Mouse (Mus musculus) heart, postnatal 0 days (tissue): ENCODE data around the gene Ksr1. TPM values are rescaled to one million over a fixed set of nuclear protein-coding genes. Genes with fewer than 3 reads are reported as not detected.

Experiments
- ATAC-seq: fragments of 200-750 bp; cut with Nextera tagmentation; 2 replicates; pipeline ENCODE4 v1.8.0; 2017; ENCODE audit warnings: low read depth, moderate number of reproducible peaks, moderate library complexity; ENCODE audit not compliant: insufficient read depth
- DNase-seq: peaks from one replicate; pipeline ENCODE4 v3.0.0-alpha.2; 2016; ENCODE audit warnings: low spot score
- H3K27ac ChIP-seq: fragments of 300-500 bp; sonication (generic); 2 replicates; pipeline ENCODE4 v1.5.1; 2014; ENCODE audit warnings: low read depth, mild to moderate bottlenecking
- H3K27me3 ChIP-seq: fragments of 300-500 bp; sonication (generic); 2 replicates; pipeline ENCODE4 v1.6.1; 2014; ENCODE audit warnings: low read length, mixed read lengths; ENCODE audit not compliant: control insufficient read depth, insufficient read depth
- H3K36me3 ChIP-seq: fragments of 300-500 bp; sonication (generic); replicated peaks from 2 replicates; pipeline ENCODE4 v1.6.1; 2014; ENCODE audit warnings: low read length, mixed read lengths; ENCODE audit not compliant: control insufficient read depth, insufficient read depth
- H3K4me1 ChIP-seq: fragments of 300-500 bp; sonication (generic); 2 replicates; pipeline ENCODE4 v1.6.1; 2014; ENCODE audit warnings: antibody characterized with exemption; ENCODE audit not compliant: control insufficient read depth, insufficient read depth
- H3K4me2 ChIP-seq: fragments of 300-500 bp; sonication (generic); 2 replicates; pipeline ENCODE4 v1.6.1; 2014; ENCODE audit warnings: low read depth, mild to moderate bottlenecking, low read length, moderate library complexity
- H3K4me3 ChIP-seq: fragments of 300-500 bp; sonication (generic); 2 replicates; pipeline ENCODE4 v1.5.1; 2014; ENCODE audit warnings: low read depth, low read length
- H3K9ac ChIP-seq: fragments of 300-500 bp; sonication (generic); replicated peaks from 2 replicates; pipeline ENCODE4 v1.6.1; 2014; ENCODE audit warnings: low read depth, low read length, mixed read lengths
- H3K9me3 ChIP-seq: fragments of 300-500 bp; sonication (generic); replicated peaks from 2 replicates; pipeline ENCODE4 v1.6.1; 2016; ENCODE audit warnings: low read length; ENCODE audit not compliant: control insufficient read depth
- CTCF ChIP-seq: IDR thresholded peaks from 2 replicates; pipeline ENCODE4 v1.5.1; 2016; ENCODE audit warnings: antibody characterized with exemption, control low read depth, low read depth
- EP300 ChIP-seq: IDR thresholded peaks from 2 replicates; pipeline ENCODE4 v1.6.1; 2016; ENCODE audit warnings: antibody characterized with exemption, low read depth
- WGBS: fragments of 180-500 bp; shearing (Covaris S2); extraction: QIAGEN DNeasy Blood & Tissue Kit; methylation state at CpG from one replicate; pipeline ENCODE4 v1.1.7; 2014; 5-methylcytosine and 5-hydroxymethylcytosine counted together
- polyA plus RNA-seq: library from polyadenylated mRNA; unstranded; fragments of >200 nt; fragmentation: Nextera tagmentation; extraction: Ambion mirVana; gene quantifications from 2 replicates; pipeline ENCODE4 v1.2.1, GENCODE M21; 2015
- total RNA-seq: library from RNA; depleted of rRNA; stranded (reverse); fragments of >200 nt; gene quantifications from 2 replicates; pipeline ENCODE4 v1.2.3, GENCODE M21; 2014; ENCODE audit warnings: low replicate concordance

Ksr1 gene
- total and polyA plus RNA-seq, 2 experiments from 2014 or later = 1.5 to 15.2 TPM

DNA sequence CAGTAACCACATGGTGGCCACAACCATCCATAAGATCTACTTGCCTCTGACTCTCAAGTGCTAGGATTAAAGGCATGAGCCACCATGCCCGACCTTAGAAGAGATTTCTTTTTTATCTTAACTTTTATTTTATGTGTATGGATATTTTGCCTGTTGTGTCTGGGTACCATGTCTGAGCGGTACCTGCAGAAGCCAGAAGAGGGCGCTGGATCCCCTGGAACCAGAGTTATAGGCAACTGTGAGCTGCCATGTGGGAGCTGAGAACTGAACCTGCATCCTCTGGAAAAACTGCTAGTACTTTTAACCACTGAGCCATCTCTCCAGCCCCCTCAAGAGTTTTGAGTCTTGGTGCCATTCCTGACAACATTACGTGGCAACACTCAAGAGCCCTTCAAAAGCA is 97.3 kb downstream of the Ksr1 start:
- TF ChIP-seq CTCF (no peak), EP300 (no peak)
- H3K9ac ChIP-seq = no peak overlapping the region
- 82% methylated on average over 4 of the region's 4 CpGs for WGBS
- no peak overlapping the region for H3K4me3 ChIP-seq
- no peak overlapping the region for H3K4me2 ChIP-seq
- peaks cover 11% of the 10 kb centered on the region for H3K36me3 ChIP-seq
- DNase-seq = no peak
- H3K4me1 ChIP-seq = peaks cover 16% of the 10 kb centered on the region
- no peak overlapping the region for H3K27ac ChIP-seq
- no peaks in the 10 kb centered on the region for H3K27me3 ChIP-seq
- no peak for ATAC-seq
- H3K9me3 ChIP-seq = no peaks in the 10 kb centered on the region

DNA sequence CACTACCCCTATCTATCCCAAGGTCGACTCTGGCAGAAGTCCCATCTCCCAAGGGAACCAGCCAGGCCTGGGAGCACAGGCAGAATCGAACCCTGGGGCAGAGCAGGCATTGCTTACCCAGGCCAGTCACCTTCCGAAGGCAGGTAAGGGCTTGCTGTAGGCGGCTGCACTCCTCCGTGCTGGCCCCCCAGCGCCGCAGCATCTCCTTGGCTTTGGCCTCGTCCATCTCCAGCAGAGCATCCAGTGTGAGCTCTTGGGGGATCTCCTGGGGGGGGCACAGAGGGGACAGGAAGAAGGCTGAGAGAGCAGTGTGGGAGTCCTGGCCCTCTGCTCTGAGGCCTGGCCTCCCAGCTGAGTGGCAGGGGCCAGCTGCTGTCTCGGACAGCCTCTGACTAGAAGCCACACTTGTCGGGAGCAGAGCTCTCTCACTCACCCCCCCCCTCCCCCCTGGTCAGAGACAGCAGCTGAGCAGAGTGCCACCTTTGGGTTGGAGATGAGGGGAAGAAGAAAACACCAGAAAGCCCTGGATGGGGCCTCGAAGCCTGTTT is 99.0 kb downstream of the Ksr1 start:
- TF ChIP-seq CTCF (no peak), EP300 (no peak)
- Histone ChIP-seq H3K4me2 (no peak overlapping the region), H3K9me3 (no peaks in the 10 kb centered on the region), H3K4me3 (no peak overlapping the region), H3K27ac (peak overlapping the region; percentile 63), H3K9ac (no peak overlapping the region), H3K4me1 (peaks cover 9% of the 10 kb centered on the region; the same call in 1 of the 2 replicates), H3K36me3 (peaks cover 27% of the 10 kb centered on the region), H3K27me3 (no peaks in the 10 kb centered on the region)
- 60% methylated on average over 11 of the region's 11 CpGs for WGBS
- 0 out of 2 replicates have a peak, but pooled peaks have one; percentile 18 for ATAC-seq
- no peak for DNase-seq

DNA sequence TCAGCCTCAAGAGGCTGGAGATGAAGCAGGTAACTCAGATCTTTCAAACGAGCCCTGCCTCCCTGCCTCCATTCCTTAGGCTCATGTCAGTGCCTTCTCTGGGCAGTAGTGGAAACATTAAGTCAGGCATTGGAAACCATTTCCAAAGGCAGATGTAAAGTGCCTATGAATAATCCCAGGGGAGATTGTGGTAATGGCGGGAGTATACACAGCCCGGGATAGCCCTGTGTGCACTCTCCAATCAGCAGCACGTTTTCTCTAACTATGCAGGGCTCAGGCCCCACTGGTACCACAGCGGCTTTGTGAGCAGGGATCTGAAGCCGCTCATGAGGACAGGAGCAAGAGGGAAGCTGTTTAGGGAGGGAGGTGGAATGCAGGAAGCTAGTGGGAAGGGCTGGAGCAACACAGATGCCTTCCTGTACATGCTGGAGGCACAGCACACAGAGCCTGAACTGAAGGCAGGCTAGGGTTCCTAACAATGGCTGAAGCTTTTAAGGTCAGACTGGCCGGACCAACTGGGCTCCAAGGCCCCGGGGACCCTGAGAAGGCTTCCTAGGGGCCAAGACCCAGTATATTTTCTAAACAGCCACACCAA is 99.5 kb downstream of the Ksr1 start:
- DNase-seq = peak; percentile 47
- H3K4me2 ChIP-seq = no peak overlapping the region
- H3K36me3 ChIP-seq = peaks cover 33% of the 10 kb centered on the region
- peak; percentile 70 for ATAC-seq
- no peak overlapping the region for H3K9ac ChIP-seq
- H3K4me1 ChIP-seq = peaks cover 8% of the 10 kb centered on the region; the same call in 1 of the 2 replicates
- 54% methylated on average over 8 of the region's 8 CpGs for WGBS
- no peaks in the 10 kb centered on the region for H3K27me3 ChIP-seq
- TF ChIP-seq EP300 (no peak), CTCF (no peak)
- H3K4me3 ChIP-seq = no peak overlapping the region
- no peaks in the 10 kb centered on the region for H3K9me3 ChIP-seq
- H3K27ac ChIP-seq = peak overlapping the region; percentile 63

DNA sequence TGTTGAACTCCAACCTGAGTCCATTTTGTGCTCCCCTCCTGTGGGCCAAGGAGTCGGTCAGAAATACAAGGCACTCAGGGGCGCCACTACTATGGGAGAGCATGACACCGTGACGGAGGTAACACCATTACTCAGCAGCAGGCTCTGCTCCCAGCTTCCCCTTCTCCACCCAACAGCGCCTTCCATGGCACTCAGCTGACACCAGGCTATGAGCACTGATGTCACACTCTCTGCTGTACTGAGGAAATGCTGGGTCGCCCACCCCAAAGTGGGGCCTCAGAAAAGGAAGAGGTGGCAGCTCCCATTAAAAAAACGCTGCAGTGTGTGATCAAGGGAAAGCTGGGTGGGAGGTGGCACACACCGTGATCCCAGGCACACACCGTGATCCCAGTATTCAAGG is 101.0 kb downstream of the Ksr1 start:
- TF ChIP-seq EP300 (no peak), CTCF (no peak)
- WGBS = 85% methylated on average over 9 of the region's 9 CpGs
- peaks cover 46% of the 10 kb centered on the region for H3K36me3 ChIP-seq
- H3K27me3 ChIP-seq = no peaks in the 10 kb centered on the region
- no peak overlapping the region for H3K27ac ChIP-seq
- no peak overlapping the region for H3K9ac ChIP-seq
- H3K4me2 ChIP-seq = no peak overlapping the region
- no peaks in the 10 kb centered on the region for H3K9me3 ChIP-seq
- ATAC-seq (no peak), DNase-seq (no peak)
- H3K4me1 ChIP-seq = peaks cover 6% of the 10 kb centered on the region; the same call in 1 of the 2 replicates
- no peak overlapping the region for H3K4me3 ChIP-seq

DNA sequence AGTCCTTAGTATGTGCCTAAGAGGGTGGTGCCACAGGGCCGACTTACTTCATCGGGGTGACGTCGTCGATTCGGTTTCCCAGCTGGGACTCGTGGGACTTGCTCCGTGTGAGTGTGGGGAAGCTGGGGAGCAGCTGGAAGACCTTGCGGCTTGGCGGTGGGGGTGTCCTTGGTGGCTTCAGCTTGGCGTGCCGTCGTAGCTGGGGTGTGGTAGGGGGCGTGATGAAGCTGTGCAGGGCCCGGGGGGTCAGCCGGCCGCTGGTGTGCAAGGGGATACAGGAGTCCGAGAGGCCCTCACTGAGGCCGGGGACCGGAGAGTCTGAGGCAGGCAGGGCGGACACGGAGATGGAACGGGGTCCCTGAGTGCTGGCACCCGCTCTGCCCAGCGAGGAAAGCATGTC is 101.4 kb downstream of the Ksr1 start:
- no peak overlapping the region for H3K4me2 ChIP-seq
- TF ChIP-seq EP300 (no peak), CTCF (no peak)
- no peaks in the 10 kb centered on the region for H3K9me3 ChIP-seq
- 92% methylated on average over 25 of the region's 25 CpGs for WGBS
- H3K36me3 ChIP-seq = peaks cover 46% of the 10 kb centered on the region
- ATAC-seq (no peak), DNase-seq (no peak)
- no peak overlapping the region for H3K4me3 ChIP-seq
- H3K4me1 ChIP-seq = peaks cover 6% of the 10 kb centered on the region; the same call in 1 of the 2 replicates
- H3K27me3 ChIP-seq = no peaks in the 10 kb centered on the region
- no peak overlapping the region for H3K9ac ChIP-seq
- no peak overlapping the region for H3K27ac ChIP-seq
